Mouse (Mus musculus) hindbrain, embryonic 15.5 days (tissue): Measurements from ENCODE around the gene Rrbp1. TPM values are rescaled to one million over a fixed set of nuclear protein-coding genes. Genes with fewer than 3 reads are reported as not detected.
A peak's percentile ranks its signal among the peaks of the same experiment; 100 is the strongest.

ENCODE experiments used
- ATAC-seq: fragments of 200-750 bp; cut with Nextera tagmentation; 2 replicates; pipeline ENCODE4 v1.8.0; 2017; ENCODE audit warnings: low read depth, moderate number of reproducible peaks, moderate TSS enrichment; ENCODE audit not compliant: low FRiP score
- H3K27ac ChIP-seq: fragments of 300-500 bp; sonication (generic); replicated peaks from 2 replicates; pipeline ENCODE4 v1.5.1; 2015; ENCODE audit warnings: mild to moderate bottlenecking, inconsistent platforms
- H3K27me3 ChIP-seq: fragments of 300-500 bp; sonication (generic); 2 replicates; pipeline ENCODE4 v1.6.1; 2015; ENCODE audit warnings: control low read depth, inconsistent platforms
- H3K36me3 ChIP-seq: fragments of 300-500 bp; sonication (generic); 2 replicates; pipeline ENCODE4 v1.6.1; 2015; ENCODE audit warnings: control low read depth, inconsistent platforms
- H3K4me1 ChIP-seq: fragments of 300-500 bp; sonication (generic); replicated peaks from 2 replicates; pipeline ENCODE4 v1.6.1; 2015; ENCODE audit warnings: control low read depth, inconsistent platforms
- H3K4me2 ChIP-seq: fragments of 300-500 bp; sonication (generic); 2 replicates; pipeline ENCODE4 v1.6.1; 2015; ENCODE audit warnings: moderate library complexity, mild to moderate bottlenecking, inconsistent platforms
- H3K4me3 ChIP-seq: fragments of 300-500 bp; sonication (generic); 2 replicates; pipeline ENCODE4 v1.5.1; 2015; ENCODE audit warnings: mild to moderate bottlenecking, inconsistent platforms
- H3K9ac ChIP-seq: fragments of 300-500 bp; sonication (generic); 2 replicates; pipeline ENCODE4 v1.6.1; 2015; ENCODE audit warnings: inconsistent platforms
- H3K9me3 ChIP-seq: fragments of 300-500 bp; sonication (generic); 2 replicates; pipeline ENCODE4 v1.6.1; 2016; ENCODE audit warnings: control low read depth, inconsistent platforms
- WGBS: fragments of 180-500 bp; shearing (Covaris S2); methylation state at CpG from one replicate; pipeline ENCODE4 v1.1.7; 2015; 5-methylcytosine and 5-hydroxymethylcytosine counted together
- polyA plus RNA-seq: library from polyadenylated mRNA; unstranded; fragments of >200 nt; fragmentation: Nextera tagmentation; extraction: Ambion mirVana; gene quantifications from 2 replicates; pipeline ENCODE4 v1.2.1, GENCODE M21; 2015

Rrbp1 gene
- polyA plus RNA-seq, 1 experiment from 2014 or later = 32.3 TPM

- ATAC-seq = no peak
- no peaks in the 10 kb centered on the region for H3K4me1 ChIP-seq
- no peaks in the 10 kb centered on the region for H3K27me3 ChIP-seq
- H3K9ac ChIP-seq = no peak overlapping the region
- H3K36me3 ChIP-seq = no peaks in the 10 kb centered on the region
- no peak overlapping the region for H3K27ac ChIP-seq
- no peaks in the 10 kb centered on the region for H3K9me3 ChIP-seq
- H3K4me3 ChIP-seq = no peak overlapping the region
- H3K4me2 ChIP-seq = no peak overlapping the region
- 81% methylated on average over 3 of the region's 3 CpGs for WGBS
Measured at GRCm38 (mm10) chr2:144022441-144022840, 11.4 kb upstream of the Rrbp1 start.

DNA sequence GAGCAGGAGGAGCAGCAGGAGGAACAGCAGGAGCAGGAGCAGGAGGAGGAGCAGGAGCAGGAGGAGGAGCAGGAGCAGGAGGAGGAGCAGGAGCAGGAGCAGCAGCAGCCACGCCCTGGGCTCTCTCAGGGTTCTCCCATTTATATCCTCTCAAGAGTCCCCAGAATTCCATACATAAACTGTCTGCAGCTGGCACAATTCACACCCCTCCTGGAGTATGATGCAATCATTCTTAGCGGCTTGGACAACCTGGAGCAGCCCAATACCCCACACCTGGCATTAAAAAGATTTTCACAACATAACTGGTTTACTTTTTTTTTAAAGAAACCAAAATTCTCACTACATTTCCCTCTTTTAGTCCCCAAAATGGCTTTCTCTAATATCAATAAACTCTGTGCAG lies 8.9 kb upstream of the Rrbp1 start:
- H3K4me3 ChIP-seq = no peak overlapping the region
- H3K27ac ChIP-seq = no peak overlapping the region
- no peaks in the 10 kb centered on the region for H3K9me3 ChIP-seq
- no peak overlapping the region for H3K9ac ChIP-seq
- H3K4me2 ChIP-seq = no peak overlapping the region
- ATAC-seq = no peak
- H3K36me3 ChIP-seq = no peaks in the 10 kb centered on the region
- no peaks in the 10 kb centered on the region for H3K4me1 ChIP-seq
- H3K27me3 ChIP-seq = no peaks in the 10 kb centered on the region
- WGBS = 80% methylated on average over 2 of the region's 2 CpGs

DNA sequence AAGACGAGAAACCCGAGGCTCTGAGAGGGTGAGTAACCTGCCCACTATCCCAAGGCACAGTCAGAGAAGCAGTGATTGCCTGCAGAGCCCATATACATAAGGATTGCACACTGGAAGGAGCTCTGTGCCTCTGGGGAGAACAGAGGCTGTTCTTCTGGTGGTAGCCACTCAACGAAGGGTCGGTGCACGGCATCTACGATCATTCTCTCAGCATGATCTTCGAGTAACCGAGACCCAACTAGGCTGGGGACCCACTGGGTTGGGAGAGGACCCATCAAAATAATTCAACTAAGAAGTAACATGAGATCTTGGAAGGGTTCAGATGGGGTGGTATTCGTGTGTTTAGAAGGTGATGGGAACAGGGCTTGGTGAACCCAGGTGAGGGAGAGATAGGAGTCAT lies 4.8 kb upstream of the Rrbp1 start:
- Histone ChIP-seq H3K4me1 (0 out of 2 replicates have a peak, but pooled peaks cover 3% of the 10 kb centered on the region), H3K4me3 (no peak overlapping the region), H3K27me3 (no peaks in the 10 kb centered on the region), H3K27ac (no peak overlapping the region), H3K9ac (no peak overlapping the region), H3K36me3 (no peaks in the 10 kb centered on the region), H3K9me3 (no peaks in the 10 kb centered on the region), H3K4me2 (no peak overlapping the region)
- 89% methylated on average over 9 of the region's 9 CpGs for WGBS
- no peak for ATAC-seq

DNA sequence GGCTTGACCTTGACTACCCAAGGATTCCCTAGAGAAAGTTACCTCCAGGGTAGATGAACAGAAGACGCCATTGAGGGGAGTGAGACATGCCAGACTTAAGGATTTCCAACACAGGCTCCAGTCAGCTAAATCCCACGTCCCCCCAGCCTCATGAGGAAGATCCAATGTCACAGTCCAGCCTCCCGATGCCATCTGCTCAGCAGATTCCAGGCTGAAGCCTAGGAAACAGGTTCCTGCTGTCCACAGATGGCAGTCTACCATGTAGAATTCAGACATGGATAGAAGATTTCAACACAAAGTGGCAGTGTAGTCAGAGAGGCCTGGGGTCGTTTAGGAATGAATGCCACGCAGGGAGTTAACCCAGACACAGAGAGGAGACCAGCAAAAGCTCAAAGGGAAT lies 3.4 kb upstream of the Rrbp1 start:
- Histone ChIP-seq H3K36me3 (no peaks in the 10 kb centered on the region), H3K27ac (no peak overlapping the region), H3K9me3 (no peaks in the 10 kb centered on the region), H3K4me2 (no peak overlapping the region), H3K4me3 (no peak overlapping the region), H3K27me3 (no peaks in the 10 kb centered on the region), H3K4me1 (peaks cover 12% of the 10 kb centered on the region), H3K9ac (no peak overlapping the region)
- no peak for ATAC-seq
- WGBS = 26% methylated on average over 5 of the region's 5 CpGs

DNA sequence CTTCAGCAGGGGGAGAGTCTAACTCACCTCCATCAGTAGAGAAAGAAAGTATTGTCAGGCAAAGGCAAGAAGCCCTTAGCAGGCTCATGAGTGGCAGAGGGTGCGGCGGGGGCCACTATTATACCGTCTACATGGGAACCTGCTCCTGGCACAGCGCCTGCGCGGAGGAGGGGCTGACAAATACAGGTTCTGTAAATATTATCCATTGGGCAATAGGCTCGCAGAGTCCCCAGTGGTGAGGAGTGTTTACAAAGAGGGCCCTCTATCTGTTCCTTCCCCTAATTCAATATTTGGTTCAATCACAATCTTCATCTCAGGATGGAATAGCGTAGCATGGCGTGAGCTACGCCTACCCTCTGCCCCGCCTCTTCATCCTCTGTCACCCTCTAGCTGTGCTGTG lies 3.0 kb upstream of the Rrbp1 start:
- H3K27ac ChIP-seq = no peak overlapping the region
- WGBS = 77% methylated on average over 11 of the region's 11 CpGs
- H3K4me3 ChIP-seq = no peak overlapping the region
- H3K4me1 ChIP-seq = peaks cover 15% of the 10 kb centered on the region
- no peak overlapping the region for H3K4me2 ChIP-seq
- no peaks in the 10 kb centered on the region for H3K27me3 ChIP-seq
- ATAC-seq = no peak
- no peaks in the 10 kb centered on the region for H3K9me3 ChIP-seq
- no peak overlapping the region for H3K9ac ChIP-seq
- no peaks in the 10 kb centered on the region for H3K36me3 ChIP-seq

DNA sequence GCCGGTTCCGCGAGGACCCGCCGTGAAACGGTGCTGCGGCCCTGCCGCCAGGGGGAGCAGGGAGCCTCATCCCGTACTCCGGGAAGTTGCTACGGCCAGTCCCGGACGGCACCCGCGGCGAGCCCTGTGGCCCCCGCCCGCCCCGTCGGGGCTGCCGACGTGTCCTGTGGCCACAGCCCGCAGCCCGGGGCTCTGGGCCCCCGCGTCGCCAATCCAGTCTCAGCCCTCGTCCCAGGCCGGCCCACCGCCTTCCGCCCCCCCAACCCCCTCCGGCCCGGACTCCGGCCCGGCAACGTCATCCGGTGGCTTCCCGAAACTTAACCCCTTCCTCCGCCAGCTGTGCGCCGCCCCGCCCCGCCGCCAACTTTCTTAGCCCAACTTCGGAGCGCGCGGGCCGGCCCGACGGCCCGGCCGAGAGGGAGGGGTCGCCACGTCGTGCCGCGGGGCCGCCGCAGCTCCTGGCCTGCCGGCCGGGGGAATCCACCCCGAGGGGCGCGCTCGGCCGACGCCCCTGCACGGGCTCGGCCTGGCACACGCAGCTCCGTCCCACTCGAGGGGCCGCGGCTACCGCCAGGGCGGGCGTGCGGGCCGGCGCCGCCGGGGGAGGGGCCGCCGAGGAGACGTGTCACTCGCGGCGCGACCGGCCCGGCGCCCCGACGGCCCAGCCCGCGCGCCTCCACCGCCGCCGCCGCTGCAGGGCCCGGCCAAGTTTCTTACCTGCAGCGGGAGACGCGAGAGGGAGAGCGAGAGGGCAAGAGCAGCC lies 600 bp downstream of the Rrbp1 start:
- peak overlapping the region; percentile 90 for H3K4me3 ChIP-seq
- WGBS = under 1% methylated on average over 74 of the region's 107 CpGs
- no peaks in the 10 kb centered on the region for H3K27me3 ChIP-seq
- peak overlapping the region; percentile 71 for H3K9ac ChIP-seq
- peak overlapping the region; percentile 88 for H3K27ac ChIP-seq
- no peaks in the 10 kb centered on the region for H3K36me3 ChIP-seq
- peak; percentile 7; the same call in 1 of the 2 replicates for ATAC-seq
- no peaks in the 10 kb centered on the region for H3K9me3 ChIP-seq
- H3K4me1 ChIP-seq = peaks cover 23% of the 10 kb centered on the region
- H3K4me2 ChIP-seq = peak overlapping the region; percentile 71

DNA sequence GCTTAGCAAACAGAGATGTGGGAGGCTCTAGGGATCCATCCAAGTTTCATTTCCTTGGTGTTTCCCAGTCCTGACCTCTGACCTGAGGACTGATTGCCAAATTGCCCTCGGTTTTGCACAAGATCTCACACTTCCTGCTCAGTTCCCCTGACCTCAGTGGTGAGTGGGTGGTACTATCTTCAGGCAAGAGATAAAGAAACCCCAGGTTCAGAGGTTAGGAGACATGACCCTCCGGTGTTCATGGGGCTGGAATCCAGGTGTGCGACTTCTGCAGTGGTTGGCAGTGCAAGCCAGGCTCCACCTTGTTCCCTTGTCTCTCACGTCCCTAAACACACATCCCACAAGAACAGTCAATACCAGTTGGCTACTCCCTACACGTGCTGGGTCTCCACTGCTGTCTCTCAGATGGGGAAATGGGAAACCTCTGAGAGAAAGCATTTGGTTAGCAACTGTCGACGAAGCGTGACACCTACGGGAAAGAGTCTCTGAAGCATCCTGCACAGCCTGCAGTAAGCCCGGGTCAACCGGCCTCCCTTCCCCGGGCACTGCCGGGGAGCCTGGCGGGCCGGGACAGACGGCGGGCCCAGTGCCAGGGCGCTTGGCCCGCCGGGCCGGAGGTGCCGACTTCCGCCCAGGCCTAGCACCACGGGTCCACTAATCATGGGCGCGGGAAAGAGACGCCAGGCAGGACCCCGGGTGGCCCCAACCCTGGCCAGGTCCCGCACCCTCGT lies 1.3 kb downstream of the Rrbp1 start:
- Histone ChIP-seq H3K36me3 (no peaks in the 10 kb centered on the region), H3K4me2 (peak overlapping the region; percentile 71), H3K27ac (peak overlapping the region; percentile 88; the same call in 1 of the 2 replicates), H3K27me3 (no peaks in the 10 kb centered on the region), H3K9ac (peak overlapping the region; percentile 71), H3K4me3 (peak overlapping the region; percentile 90), H3K9me3 (no peaks in the 10 kb centered on the region), H3K4me1 (peaks cover 23% of the 10 kb centered on the region)
- 6% methylated on average over 28 of the region's 30 CpGs for WGBS
- peak; percentile 5; the same call in 1 of the 2 replicates for ATAC-seq

DNA sequence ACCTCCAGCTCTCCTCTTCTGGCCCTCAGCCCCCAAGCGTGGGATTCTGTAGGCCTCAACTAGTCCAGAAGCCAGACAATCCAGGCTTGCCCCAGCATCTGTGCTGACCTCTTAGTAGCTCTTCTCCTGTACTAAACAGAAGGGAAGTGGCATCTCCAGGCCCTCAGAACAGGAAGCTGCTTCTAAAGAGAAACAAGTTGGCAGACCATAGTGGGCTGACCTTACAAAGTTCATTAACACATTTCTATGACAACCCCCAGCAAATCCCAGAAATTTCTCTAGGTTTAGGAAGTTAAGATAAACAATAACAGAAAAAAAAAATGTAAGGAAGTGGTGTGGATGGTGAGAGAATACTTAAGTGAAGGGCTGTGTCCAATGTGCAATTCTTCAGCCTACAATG lies 2.0 kb downstream of the Rrbp1 start:
- Histone ChIP-seq H3K27ac (no peak overlapping the region), H3K9me3 (no peaks in the 10 kb centered on the region), H3K4me1 (peaks cover 24% of the 10 kb centered on the region), H3K4me3 (no peak overlapping the region), H3K4me2 (peak overlapping the region; percentile 71), H3K9ac (no peak overlapping the region), H3K27me3 (no peaks in the 10 kb centered on the region), H3K36me3 (no peaks in the 10 kb centered on the region)
- WGBS = 86% methylated on average over 1 of the region's 1 CpGs
- no peak for ATAC-seq

DNA sequence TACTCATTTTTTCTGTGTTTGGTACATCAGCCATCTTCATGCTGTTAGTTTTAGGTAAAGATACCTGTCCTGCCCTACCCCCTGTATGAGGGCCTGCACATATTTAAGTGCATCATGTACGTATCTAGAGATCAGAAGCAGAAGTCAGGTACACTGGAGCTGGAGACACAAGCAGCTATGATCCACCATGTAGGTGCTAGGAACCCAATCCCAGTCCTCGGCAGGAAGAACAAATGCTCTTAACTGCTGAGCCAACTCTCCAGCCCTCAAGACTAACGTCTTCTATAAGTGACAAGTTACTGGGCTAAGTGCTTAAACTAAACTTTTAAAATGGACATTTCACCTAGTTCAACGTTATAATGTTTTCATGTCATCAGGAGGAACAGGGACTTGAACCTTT lies 3.9 kb downstream of the Rrbp1 start:
- H3K9ac ChIP-seq = no peak overlapping the region
- no peak overlapping the region for H3K4me2 ChIP-seq
- WGBS = 98% methylated on average over 4 of the region's 4 CpGs
- no peaks in the 10 kb centered on the region for H3K36me3 ChIP-seq
- H3K4me3 ChIP-seq = no peak overlapping the region
- no peaks in the 10 kb centered on the region for H3K9me3 ChIP-seq
- H3K27me3 ChIP-seq = no peaks in the 10 kb centered on the region
- ATAC-seq = no peak
- H3K27ac ChIP-seq = no peak overlapping the region
- peaks cover 32% of the 10 kb centered on the region for H3K4me1 ChIP-seq

DNA sequence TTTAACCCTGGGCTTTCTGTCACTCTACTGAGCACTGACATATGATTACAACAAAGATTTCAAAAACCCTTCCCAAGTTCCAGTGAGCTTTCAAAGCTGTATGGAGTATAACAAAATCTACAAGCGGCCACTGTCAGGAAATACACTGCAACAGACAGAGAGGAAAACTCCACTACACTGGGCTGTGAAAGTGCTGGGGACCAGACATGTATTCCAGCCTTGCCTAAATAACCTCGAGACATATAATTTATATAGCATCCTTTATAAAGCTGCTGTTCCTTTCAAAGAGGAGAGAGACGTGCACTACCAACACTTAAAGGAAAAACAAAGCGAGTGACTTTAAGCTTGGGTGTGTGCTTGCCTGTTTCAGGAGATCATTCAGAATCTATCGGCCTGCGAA lies 4.4 kb downstream of the Rrbp1 start:
- H3K4me1 ChIP-seq = peaks cover 32% of the 10 kb centered on the region
- ATAC-seq = no peak

DNA sequence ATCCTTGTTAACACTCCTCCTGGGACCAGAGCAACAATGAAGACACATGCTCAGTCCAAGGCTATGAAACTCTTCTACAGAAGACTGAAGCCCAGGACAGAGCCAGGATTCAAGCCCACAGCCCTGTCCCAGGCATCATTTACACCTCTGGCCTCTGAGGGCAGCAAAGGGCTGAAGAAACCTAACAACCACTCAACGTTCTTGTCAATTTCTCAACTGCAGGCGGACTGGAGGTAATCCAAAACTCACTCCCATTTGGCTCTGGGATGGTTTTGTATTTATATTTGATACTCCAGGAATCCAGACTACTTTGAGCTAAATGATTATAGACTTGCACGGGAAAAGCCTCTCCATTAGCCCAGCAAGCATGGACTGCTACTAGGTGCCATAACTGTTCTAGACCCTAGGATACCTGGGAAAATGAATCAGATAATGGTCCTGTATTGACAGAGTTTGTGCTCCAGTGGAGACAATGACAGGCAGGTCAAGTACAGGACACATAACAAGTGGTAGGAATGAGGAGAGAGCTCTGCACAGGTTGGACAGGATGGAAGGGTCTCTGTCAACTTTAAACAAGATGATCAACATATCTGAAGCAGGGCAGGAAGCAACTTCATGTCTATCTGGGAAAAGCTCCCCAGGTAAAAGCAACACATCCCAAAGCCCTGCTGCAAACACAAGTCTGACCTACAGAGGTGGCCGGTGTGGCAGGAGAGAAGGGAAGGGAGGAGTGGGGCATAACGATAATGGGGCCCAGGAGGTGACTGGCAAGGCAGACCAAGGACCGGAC lies 5.7 kb downstream of the Rrbp1 start:
- H3K27me3 ChIP-seq = no peaks in the 10 kb centered on the region
- H3K9me3 ChIP-seq = no peaks in the 10 kb centered on the region
- no peak overlapping the region for H3K27ac ChIP-seq
- WGBS = 81% methylated on average over 6 of the region's 6 CpGs
- no peak overlapping the region for H3K4me2 ChIP-seq
- no peak overlapping the region for H3K9ac ChIP-seq
- ATAC-seq = no peak
- no peaks in the 10 kb centered on the region for H3K36me3 ChIP-seq
- H3K4me3 ChIP-seq = no peak overlapping the region
- peaks cover 28% of the 10 kb centered on the region for H3K4me1 ChIP-seq

More for the DNA sequence above, 4.4 kb downstream of the Rrbp1 start:
- WGBS = 85% methylated on average over 6 of the region's 6 CpGs
- no peaks in the 10 kb centered on the region for H3K36me3 ChIP-seq
- no peak overlapping the region for H3K4me2 ChIP-seq
- H3K27me3 ChIP-seq = no peaks in the 10 kb centered on the region
- no peaks in the 10 kb centered on the region for H3K9me3 ChIP-seq
- no peak overlapping the region for H3K9ac ChIP-seq
- H3K4me3 ChIP-seq = no peak overlapping the region
- H3K27ac ChIP-seq = no peak overlapping the region

- Histone ChIP-seq H3K27ac (no peak overlapping the region), H3K4me2 (no peak overlapping the region), H3K9ac (no peak overlapping the region), H3K36me3 (no peaks in the 10 kb centered on the region), H3K27me3 (no peaks in the 10 kb centered on the region), H3K9me3 (no peaks in the 10 kb centered on the region), H3K4me1 (peaks cover 15% of the 10 kb centered on the region), H3K4me3 (no peak overlapping the region)
- ATAC-seq = peak; percentile 68
- 41% methylated on average over 2 of the region's 2 CpGs for WGBS
Measured at GRCm38 (mm10) chr2:144003544-144003943, 7.5 kb downstream of the Rrbp1 start.
